Mouse (Mus musculus): ENCODE results near the gene Lmntd1. TPM values are rescaled to one million over a fixed set of nuclear protein-coding genes. Genes with fewer than 3 reads are reported as not detected.

Gene Lmntd1
- polyA plus RNA-seq, 1 experiment from 2014 or later = 1.3 TPM

GRCm38 (mm10) chr6:145326141-145326806 lies 287.8 kb downstream of the Lmntd1 start:
- H3K27me3 ChIP-seq (ENCODE audit: control insufficient read depth, insufficient read depth, low read length) = no peaks in the 10 kb centered on the region
- no peak overlapping the region for H3K27ac ChIP-seq (replicated peaks; ENCODE audit: low read depth, low read length)
- no peak overlapping the region for H3K4me3 ChIP-seq (replicated peaks; ENCODE audit: low read depth, low read length)
- DNase-seq (no peak), ATAC-seq (ENCODE audit: low FRiP score, low TSS enrichment) (no peak)
- H3K9ac ChIP-seq (replicated peaks; ENCODE audit: low read length) = no peak overlapping the region
- no peaks in the 10 kb centered on the region for H3K4me1 ChIP-seq (ENCODE audit: control insufficient read depth, insufficient read depth, low read length)
- no peak overlapping the region for H3K4me2 ChIP-seq (ENCODE audit: low read length)
- 83% methylated on average over 12 of the region's 12 CpGs for WGBS
- H3K36me3 ChIP-seq (ENCODE audit: control insufficient read depth, insufficient read depth, low read length) = no peaks in the 10 kb centered on the region
- H3K9me3 ChIP-seq (ENCODE audit: control insufficient read depth, low read length) = no peaks in the 10 kb centered on the region

DNA sequence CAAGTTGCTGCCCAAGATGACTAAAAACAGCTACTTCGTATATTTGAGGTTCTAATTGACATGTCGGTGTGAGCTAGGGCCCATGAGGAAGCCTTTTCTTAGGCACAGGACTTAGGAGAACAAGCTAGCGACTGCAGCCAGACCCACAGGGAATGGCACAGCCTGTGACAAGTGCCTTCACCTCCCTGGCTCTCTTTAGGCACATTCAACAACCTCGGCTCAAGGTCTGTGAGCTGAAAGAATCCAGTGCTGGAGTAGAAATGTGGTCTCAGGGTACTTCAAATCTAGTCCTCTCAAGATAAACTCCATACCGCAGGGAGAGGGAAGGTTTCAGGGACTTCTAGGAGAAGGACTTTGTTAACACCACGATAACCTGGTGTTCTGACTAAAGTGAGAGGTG lies 289.0 kb downstream of the Lmntd1 start:
- no peaks in the 10 kb centered on the region for H3K36me3 ChIP-seq (ENCODE audit: control insufficient read depth, insufficient read depth, low read length)
- no peaks in the 10 kb centered on the region for H3K4me1 ChIP-seq (ENCODE audit: control insufficient read depth, insufficient read depth, low read length)
- no peaks in the 10 kb centered on the region for H3K9me3 ChIP-seq (ENCODE audit: control insufficient read depth, low read length)
- H3K27me3 ChIP-seq (ENCODE audit: control insufficient read depth, insufficient read depth, low read length) = no peaks in the 10 kb centered on the region
- H3K27ac ChIP-seq (replicated peaks; ENCODE audit: low read depth, low read length) = no peak overlapping the region
- no peak overlapping the region for H3K4me3 ChIP-seq (replicated peaks; ENCODE audit: low read depth, low read length)
- no peak for DNase-seq
- 74% methylated on average over 6 of the region's 6 CpGs for WGBS
- H3K4me2 ChIP-seq (ENCODE audit: low read length) = no peak overlapping the region
- H3K9ac ChIP-seq (replicated peaks; ENCODE audit: low read length) = no peak overlapping the region
- no peak for ATAC-seq (ENCODE audit: low FRiP score, low TSS enrichment)

- no peak for ATAC-seq (ENCODE audit: low FRiP score, low TSS enrichment)
- WGBS = 67% methylated on average over 7 of the region's 7 CpGs
These were observed 289.6 kb downstream of the Lmntd1 start for GRCm38 (mm10) chr6:145324470-145324869.

DNA sequence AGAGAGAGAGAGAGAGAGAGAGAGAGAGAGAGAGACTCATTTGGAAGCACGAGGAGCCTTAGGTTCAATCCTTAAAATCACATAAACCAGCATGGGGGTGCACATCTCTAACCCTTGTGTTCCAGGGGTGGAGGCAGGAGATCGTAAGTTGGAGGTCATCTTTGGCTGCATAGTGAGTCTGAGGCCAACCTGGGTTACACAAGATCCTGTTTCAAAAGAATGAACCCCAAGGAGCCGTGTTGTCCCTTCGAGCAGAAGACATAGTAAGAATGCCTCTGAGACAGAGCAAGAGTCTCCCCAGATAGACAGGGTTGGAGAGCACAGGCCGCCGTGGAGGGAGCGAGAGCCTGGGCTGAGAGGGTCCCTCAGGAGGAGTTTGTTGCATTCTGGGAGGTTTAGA lies 291.9 kb downstream of the Lmntd1 start:
- no peak for ATAC-seq (ENCODE audit: low FRiP score, low TSS enrichment)
- Histone ChIP-seq H3K4me1 (ENCODE audit: control insufficient read depth, insufficient read depth, low read length) (no peaks in the 10 kb centered on the region), H3K36me3 (ENCODE audit: control insufficient read depth, insufficient read depth, low read length) (no peaks in the 10 kb centered on the region), H3K9me3 (ENCODE audit: control insufficient read depth, low read length) (no peaks in the 10 kb centered on the region), H3K4me3 (replicated peaks; ENCODE audit: low read depth, low read length) (no peak overlapping the region), H3K27ac (replicated peaks; ENCODE audit: low read depth, low read length) (no peak overlapping the region), H3K4me2 (ENCODE audit: low read length) (no peak overlapping the region), H3K27me3 (ENCODE audit: control insufficient read depth, insufficient read depth, low read length) (no peaks in the 10 kb centered on the region), H3K9ac (replicated peaks; ENCODE audit: low read length) (no peak overlapping the region)
- WGBS = 88% methylated on average over 7 of the region's 7 CpGs
- DNase-seq = no peak

More at GRCm38 (mm10) chr6:145324470-145324869, 289.6 kb downstream of the Lmntd1 start:
- Histone ChIP-seq H3K9ac (replicated peaks; ENCODE audit: low read length) (no peak overlapping the region), H3K36me3 (ENCODE audit: control insufficient read depth, insufficient read depth, low read length) (no peaks in the 10 kb centered on the region), H3K4me1 (ENCODE audit: control insufficient read depth, insufficient read depth, low read length) (no peaks in the 10 kb centered on the region), H3K4me3 (replicated peaks; ENCODE audit: low read depth, low read length) (no peak overlapping the region), H3K4me2 (ENCODE audit: low read length) (no peak overlapping the region), H3K27me3 (ENCODE audit: control insufficient read depth, insufficient read depth, low read length) (no peaks in the 10 kb centered on the region), H3K27ac (replicated peaks; ENCODE audit: low read depth, low read length) (no peak overlapping the region), H3K9me3 (ENCODE audit: control insufficient read depth, low read length) (no peaks in the 10 kb centered on the region)
- DNase-seq = no peak

DNA sequence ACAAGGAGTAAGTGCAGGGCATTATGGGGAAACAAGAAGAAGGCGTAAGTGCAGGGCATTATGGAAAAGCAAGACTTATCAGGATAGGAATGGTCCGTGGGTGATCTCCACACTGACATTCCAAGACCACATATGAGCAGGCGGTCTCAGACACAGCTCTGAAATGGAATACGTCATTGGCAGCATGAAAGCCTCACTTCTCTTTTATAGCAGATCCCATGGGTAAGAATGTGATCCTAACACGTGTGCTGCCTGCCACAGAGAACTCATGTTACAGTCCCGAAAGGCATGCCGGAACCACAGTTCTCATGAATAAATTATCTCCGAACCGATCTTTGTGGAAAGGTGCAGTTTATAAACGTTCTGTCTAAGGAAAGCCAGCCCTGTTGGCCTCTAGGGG lies 294.0 kb downstream of the Lmntd1 start:
- Histone ChIP-seq H3K4me2 (ENCODE audit: low read length) (no peak overlapping the region), H3K36me3 (ENCODE audit: control insufficient read depth, insufficient read depth, low read length) (no peaks in the 10 kb centered on the region), H3K27ac (replicated peaks; ENCODE audit: low read depth, low read length) (no peak overlapping the region), H3K4me3 (replicated peaks; ENCODE audit: low read depth, low read length) (no peak overlapping the region), H3K9me3 (ENCODE audit: control insufficient read depth, low read length) (no peaks in the 10 kb centered on the region), H3K27me3 (ENCODE audit: control insufficient read depth, insufficient read depth, low read length) (no peaks in the 10 kb centered on the region), H3K4me1 (ENCODE audit: control insufficient read depth, insufficient read depth, low read length) (no peaks in the 10 kb centered on the region), H3K9ac (replicated peaks; ENCODE audit: low read length) (no peak overlapping the region)
- ATAC-seq (ENCODE audit: low FRiP score, low TSS enrichment) (no peak), DNase-seq (no peak)
- WGBS = 77% methylated on average over 10 of the region's 10 CpGs

Other genes with a start within 250 kb of the Lmntd1 start
- gene Tuba3b, start 1.4 kb upstream of the Lmntd1 start, polyA plus RNA-seq (2014; fragmentation: Nextera tagmentation; extraction: Ambion mirVana) = 0.12 TPM in 1 of 2 replicates, not detected in the other
- gene Rassf8, start 132.4 kb upstream of the Lmntd1 start, polyA plus RNA-seq (2014; fragmentation: Nextera tagmentation; extraction: Ambion mirVana) = 4.4 and 6.9 TPM in 2 replicates